Mouse (Mus musculus) kidney, adult 2 months (tissue): ENCODE measurements around the gene Fyb.

Experiments used
- CTCF ChIP-seq: fragments of 200-500 bp; conservative IDR thresholded peaks from 2 replicates; pipeline ENCODE4 v1.5.1; 2011; ENCODE audit warnings: low read depth, mild to moderate bottlenecking, control low read depth, low read length, moderate library complexity, mixed read lengths; ENCODE audit not compliant: insufficient read depth, insufficient read length
- POLR2A ChIP-seq: fragments of 200-500 bp; IDR thresholded peaks from one replicate; pipeline ENCODE4 v1.6.1; 2011; ENCODE audit warnings: low read depth, low read length, control low read depth

DNA sequence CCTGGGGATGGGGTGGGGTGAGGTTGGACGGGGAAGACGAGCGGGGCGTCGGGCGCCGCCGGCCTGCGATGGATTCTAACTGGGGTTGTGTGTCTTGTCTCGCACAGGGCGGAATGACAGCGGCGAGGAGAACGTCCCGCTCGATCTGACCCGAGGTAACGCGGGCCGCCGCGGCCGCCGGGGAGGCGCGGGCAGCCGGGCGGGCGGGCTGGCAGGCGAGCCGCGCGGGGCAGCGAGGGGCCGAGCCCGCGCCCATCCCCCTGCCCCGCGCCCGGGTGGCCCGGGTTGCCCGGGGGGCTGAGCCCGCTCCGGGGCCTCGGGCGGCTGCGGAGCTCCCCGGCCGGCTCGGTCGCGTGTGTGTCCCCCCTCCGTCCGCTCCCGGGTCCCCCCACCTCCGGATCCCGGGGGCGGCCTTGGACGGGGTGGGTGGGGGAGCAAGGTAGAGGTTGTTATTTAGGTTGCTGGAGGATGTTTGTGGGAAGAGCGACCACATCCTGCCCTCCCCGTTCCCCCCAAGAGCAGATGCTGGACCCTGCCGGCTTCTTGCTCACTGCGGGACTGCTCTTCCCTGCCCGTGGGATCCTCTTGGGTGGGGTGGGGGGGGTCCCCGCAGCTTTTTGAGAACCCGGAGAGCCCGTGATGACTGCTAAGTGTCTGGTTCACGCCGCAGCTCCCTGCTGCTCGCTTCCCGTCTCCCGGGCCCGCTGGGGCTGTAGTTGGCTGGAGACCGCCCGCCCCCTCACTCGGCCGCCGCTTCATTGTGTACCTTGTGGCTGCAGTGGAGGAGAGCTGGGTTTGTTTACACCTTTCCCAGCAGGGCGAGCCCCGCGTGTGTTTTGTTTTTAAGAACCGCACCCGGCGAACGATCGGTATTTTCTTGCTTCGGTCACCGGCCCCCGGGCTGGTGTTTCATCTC is 186.1 kb downstream of the Fyb start:
- no peak for TF ChIP-seq CTCF
- TF ChIP-seq POLR2A: no peak
